Mouse (Mus musculus): ENCODE data around the gene Lsr. TPM values are rescaled to one million over a fixed set of nuclear protein-coding genes. Genes with fewer than 3 reads are reported as not detected.

The Lsr gene
- 22.7 and 26.0 TPM in 2 replicates for polyA plus RNA-seq (2014; fragmentation: Nextera tagmentation; extraction: Ambion mirVana)

GRCm38 (mm10) chr7:30973251-30973500, at the start of gene Lsr:
Gene Lsr (minus strand): TSS chr7:30973464.
- ATAC-seq (ENCODE audit: low read depth), result peak; percentile 80; the same call in 1 of the 2 replicates
- peak within 1 kb of the TSS; percentile 25; the same call in 1 of the 2 replicates for H3K27ac ChIP-seq (replicated peaks; ENCODE audit: low read depth, low read length)
- no peaks in the 10 kb centered on the region for H3K36me3 ChIP-seq (ENCODE audit: control insufficient read depth, insufficient read depth, low read length)
- peak within 1 kb of the TSS; percentile 56 for H3K4me2 ChIP-seq (ENCODE audit: low read depth, low read length)
- peak within 1 kb of the TSS; percentile 44 for H3K4me3 ChIP-seq (ENCODE audit: low read depth, low read length)
- H3K9me3 ChIP-seq (ENCODE audit: control insufficient read depth, low read length), result no peaks in the 10 kb centered on the region
- no peak for DNase-seq (ENCODE audit: low spot score)
- 0 out of 2 replicates have a peak, but pooled peaks cover 7% of the 10 kb centered on the region for H3K4me1 ChIP-seq (ENCODE audit: control insufficient read depth, insufficient read depth, low read length)
- H3K27me3 ChIP-seq (replicated peaks; ENCODE audit: control insufficient read depth, insufficient read depth, low read length), result peaks cover 30% of the 10 kb centered on the region
- H3K9ac ChIP-seq (ENCODE audit: low read depth, low read length), result peak within 1 kb of the TSS; percentile 58
- WGBS, result 0% methylated on average over 13 of the region's 19 CpGs

- H3K9me3 ChIP-seq (ENCODE audit: control insufficient read depth, low read length), result no peaks in the 10 kb centered on the region
- no peak overlapping the region for H3K4me3 ChIP-seq (ENCODE audit: low read depth, low read length)
- DNase-seq (ENCODE audit: low spot score), result peak; percentile 93
- H3K36me3 ChIP-seq (ENCODE audit: control insufficient read depth, insufficient read depth, low read length), result no peaks in the 10 kb centered on the region
- 0 out of 2 replicates have a peak, but pooled peaks cover 4% of the 10 kb centered on the region for H3K4me1 ChIP-seq (ENCODE audit: control insufficient read depth, insufficient read depth, low read length)
- H3K9ac ChIP-seq (ENCODE audit: low read depth, low read length), result no peak overlapping the region
- no peaks in the 10 kb centered on the region for H3K27me3 ChIP-seq (replicated peaks; ENCODE audit: control insufficient read depth, insufficient read depth, low read length)
- H3K4me2 ChIP-seq (ENCODE audit: low read depth, low read length), result no peak overlapping the region
- 18% methylated on average over 10 of the region's 10 CpGs for WGBS
- peak overlapping the region; percentile 28; the same call in 1 of the 2 replicates for H3K27ac ChIP-seq (replicated peaks; ENCODE audit: low read depth, low read length)
- ATAC-seq (ENCODE audit: low read depth), result peak; percentile 92
Observed at GRCm38 (mm10) chr7:31017104-31017901, 44.0 kb upstream of the Lsr start.

GRCm38 (mm10) chr7:31012971-31013370, 39.7 kb upstream of the Lsr start:
- no peak for ATAC-seq (ENCODE audit: low read depth)
- Histone ChIP-seq H3K9ac (ENCODE audit: low read depth, low read length) (no peak overlapping the region), H3K27ac (replicated peaks; ENCODE audit: low read depth, low read length) (no peak overlapping the region), H3K9me3 (ENCODE audit: control insufficient read depth, low read length) (no peaks in the 10 kb centered on the region), H3K36me3 (ENCODE audit: control insufficient read depth, insufficient read depth, low read length) (no peaks in the 10 kb centered on the region), H3K4me1 (ENCODE audit: control insufficient read depth, insufficient read depth, low read length) (0 out of 2 replicates have a peak, but pooled peaks cover 2% of the 10 kb centered on the region), H3K4me2 (ENCODE audit: low read depth, low read length) (no peak overlapping the region), H3K4me3 (ENCODE audit: low read depth, low read length) (no peak overlapping the region), H3K27me3 (replicated peaks; ENCODE audit: control insufficient read depth, insufficient read depth, low read length) (no peaks in the 10 kb centered on the region)
- 71% methylated on average over 5 of the region's 5 CpGs for WGBS
- DNase-seq (ENCODE audit: low spot score), result peak; percentile 39

- Histone ChIP-seq H3K36me3 (ENCODE audit: control insufficient read depth, insufficient read depth, low read length) (no peaks in the 10 kb centered on the region), H3K27ac (replicated peaks; ENCODE audit: low read depth, low read length) (no peak overlapping the region), H3K9me3 (ENCODE audit: control insufficient read depth, low read length) (no peaks in the 10 kb centered on the region), H3K27me3 (replicated peaks; ENCODE audit: control insufficient read depth, insufficient read depth, low read length) (no peaks in the 10 kb centered on the region), H3K4me2 (ENCODE audit: low read depth, low read length) (no peak overlapping the region), H3K9ac (ENCODE audit: low read depth, low read length) (no peak overlapping the region), H3K4me1 (ENCODE audit: control insufficient read depth, insufficient read depth, low read length) (no peaks in the 10 kb centered on the region), H3K4me3 (ENCODE audit: low read depth, low read length) (no peak overlapping the region)
- WGBS, result 56% methylated on average over 3 of the region's 3 CpGs
- DNase-seq (ENCODE audit: low spot score) (no peak), ATAC-seq (ENCODE audit: low read depth) (no peak)
Observed at GRCm38 (mm10) chr7:31008889-31009288, 35.6 kb upstream of the Lsr start.

- Histone ChIP-seq H3K4me1 (ENCODE audit: control insufficient read depth, insufficient read depth, low read length) (no peaks in the 10 kb centered on the region), H3K9me3 (ENCODE audit: control insufficient read depth, low read length) (no peaks in the 10 kb centered on the region), H3K9ac (ENCODE audit: low read depth, low read length) (no peak overlapping the region), H3K4me2 (ENCODE audit: low read depth, low read length) (no peak overlapping the region), H3K27me3 (replicated peaks; ENCODE audit: control insufficient read depth, insufficient read depth, low read length) (no peaks in the 10 kb centered on the region), H3K36me3 (ENCODE audit: control insufficient read depth, insufficient read depth, low read length) (no peaks in the 10 kb centered on the region), H3K4me3 (ENCODE audit: low read depth, low read length) (no peak overlapping the region), H3K27ac (replicated peaks; ENCODE audit: low read depth, low read length) (no peak overlapping the region)
- WGBS, result 63% methylated on average over 1 of the region's 1 CpGs
- DNase-seq (ENCODE audit: low spot score), result no peak
- ATAC-seq (ENCODE audit: low read depth), result no peak
Observed at GRCm38 (mm10) chr7:31008175-31008574, 34.9 kb upstream of the Lsr start.

- ATAC-seq (ENCODE audit: low read depth), result no peak
Observed at GRCm38 (mm10) chr7:31007775-31008174, 34.5 kb upstream of the Lsr start.

GRCm38 (mm10) chr7:31002650-31003049, 29.4 kb upstream of the Lsr start:
- ATAC-seq (ENCODE audit: low read depth) (no peak), DNase-seq (ENCODE audit: low spot score) (no peak)
- no peaks in the 10 kb centered on the region for H3K9me3 ChIP-seq (ENCODE audit: control insufficient read depth, low read length)
- H3K4me2 ChIP-seq (ENCODE audit: low read depth, low read length), result no peak overlapping the region
- no peak overlapping the region for H3K27ac ChIP-seq (replicated peaks; ENCODE audit: low read depth, low read length)
- H3K4me3 ChIP-seq (ENCODE audit: low read depth, low read length), result no peak overlapping the region
- 63% methylated on average over 8 of the region's 8 CpGs for WGBS
- no peaks in the 10 kb centered on the region for H3K36me3 ChIP-seq (ENCODE audit: control insufficient read depth, insufficient read depth, low read length)
- H3K4me1 ChIP-seq (ENCODE audit: control insufficient read depth, insufficient read depth, low read length), result peaks cover 11% of the 10 kb centered on the region
- H3K27me3 ChIP-seq (replicated peaks; ENCODE audit: control insufficient read depth, insufficient read depth, low read length), result no peaks in the 10 kb centered on the region
- H3K9ac ChIP-seq (ENCODE audit: low read depth, low read length), result no peak overlapping the region

More at GRCm38 (mm10) chr7:31007775-31008174, 34.5 kb upstream of the Lsr start:
- DNase-seq (ENCODE audit: low spot score), result no peak
- Histone ChIP-seq H3K36me3 (ENCODE audit: control insufficient read depth, insufficient read depth, low read length) (no peaks in the 10 kb centered on the region), H3K4me2 (ENCODE audit: low read depth, low read length) (no peak overlapping the region), H3K9me3 (ENCODE audit: control insufficient read depth, low read length) (no peaks in the 10 kb centered on the region), H3K9ac (ENCODE audit: low read depth, low read length) (no peak overlapping the region), H3K4me1 (ENCODE audit: control insufficient read depth, insufficient read depth, low read length) (no peaks in the 10 kb centered on the region), H3K27ac (replicated peaks; ENCODE audit: low read depth, low read length) (no peak overlapping the region), H3K4me3 (ENCODE audit: low read depth, low read length) (no peak overlapping the region), H3K27me3 (replicated peaks; ENCODE audit: control insufficient read depth, insufficient read depth, low read length) (no peaks in the 10 kb centered on the region)
- WGBS, result 80% methylated on average over 1 of the region's 1 CpGs

- Histone ChIP-seq H3K27ac (replicated peaks; ENCODE audit: low read depth, low read length) (0 out of 2 replicates have a peak overlapping the region, but pooled peaks have one; percentile 21), H3K4me3 (ENCODE audit: low read depth, low read length) (no peak overlapping the region), H3K4me1 (ENCODE audit: control insufficient read depth, insufficient read depth, low read length) (peaks cover 11% of the 10 kb centered on the region), H3K9ac (ENCODE audit: low read depth, low read length) (peak overlapping the region; percentile 38; the same call in 1 of the 2 replicates), H3K27me3 (replicated peaks; ENCODE audit: control insufficient read depth, insufficient read depth, low read length) (no peaks in the 10 kb centered on the region), H3K36me3 (ENCODE audit: control insufficient read depth, insufficient read depth, low read length) (no peaks in the 10 kb centered on the region), H3K4me2 (ENCODE audit: low read depth, low read length) (0 out of 2 replicates have a peak overlapping the region, but pooled peaks have one; percentile 20), H3K9me3 (ENCODE audit: control insufficient read depth, low read length) (peaks cover 6% of the 10 kb centered on the region)
- 13% methylated on average over 7 of the region's 7 CpGs for WGBS
- peak; percentile 92 for DNase-seq (ENCODE audit: low spot score)
- peak; percentile 68 for ATAC-seq (ENCODE audit: low read depth)
Observed at GRCm38 (mm10) chr7:31000505-31001020, 27.3 kb upstream of the Lsr start.

All from embryonic facial prominence, embryonic 14.5 days (tissue).